Comparison of ENCODE assay signal across 8 mouse cellular contexts in genomic region chr13:75227616-75228277, GRCm38 (mm10).
A peak's percentile ranks its signal among the peaks of the same experiment; 100 is the strongest.
DNase-seq lines count a peak whose midpoint lies in the region; ATAC-seq lines count a peak whose summit lies in the region.

No protein-coding gene starts in this region.

- intact Hi-C loops in left cerebral cortex, postnatal 10 days (cut with DNase I), result loop anchor here (2.0 to 5.0 kb wide), 3 partner anchors 571 to 795 kb away; no protein-coding TSS in a partner anchor

- 14% methylated on average over 5 of the region's 5 CpGs for WGBS in liver, embryonic 12.5 days (ENCODE audit: insufficient replicate concordance)
- 31% methylated on average over 5 of the region's 5 CpGs for WGBS in forebrain, embryonic 15.5 days
- 32% methylated on average over 5 of the region's 5 CpGs for WGBS in midbrain, embryonic 13.5 days

- no peak overlapping the region for H3K4me3 ChIP-seq in liver, embryonic 12.5 days
- H3K4me3 ChIP-seq in forebrain, embryonic 15.5 days, result no peak overlapping the region
- no peak overlapping the region for H3K4me3 ChIP-seq in midbrain, embryonic 13.5 days (replicated peaks)

- H3K9ac ChIP-seq in liver, embryonic 12.5 days, result no peak overlapping the region
- no peak overlapping the region for H3K9ac ChIP-seq in forebrain, embryonic 15.5 days (replicated peaks)
- no peak overlapping the region for H3K9ac ChIP-seq in midbrain, embryonic 13.5 days (replicated peaks)

- H3K9me3 ChIP-seq in liver, embryonic 12.5 days (replicated peaks), result no peaks in the 10 kb centered on the region
- no peaks in the 10 kb centered on the region for H3K9me3 ChIP-seq in forebrain, embryonic 15.5 days
- no peaks in the 10 kb centered on the region for H3K9me3 ChIP-seq in midbrain, embryonic 13.5 days

- no peaks in the 10 kb centered on the region for H3K36me3 ChIP-seq in liver, embryonic 12.5 days
- H3K36me3 ChIP-seq in forebrain, embryonic 15.5 days, result no peaks in the 10 kb centered on the region
- H3K36me3 ChIP-seq in midbrain, embryonic 13.5 days, result no peaks in the 10 kb centered on the region

- H3K4me1 ChIP-seq in liver, embryonic 12.5 days, result no peaks in the 10 kb centered on the region
- H3K4me1 ChIP-seq in forebrain, embryonic 15.5 days, result no peaks in the 10 kb centered on the region
- H3K4me1 ChIP-seq in midbrain, embryonic 13.5 days (replicated peaks), result no peaks in the 10 kb centered on the region

- peak; percentile 44 for DNase-seq in liver
- DNase-seq in induced T-regulatory cell, adult 2 months (ENCODE audit: low read depth), result peak; percentile 63
- DNase-seq in left cerebral cortex, postnatal 10 days (ENCODE audit: extremely low spot score in 1 of 2, low spot score in 2 of 2), result peak; percentile 50 to 58
- DNase-seq in spleen, adult 18-20 months, result peak; percentile 8 to 53

- no peak for ATAC-seq in liver, embryonic 12.5 days
- peak; percentile 61 for ATAC-seq in cerebellum, adult (ENCODE audit: insufficient number of reproducible peaks, low FRiP score, low TSS enrichment)
- ATAC-seq in forebrain, embryonic 15.5 days (replicated peaks), result peak; percentile 61; the same call in 1 of the 2 replicates
- ATAC-seq in midbrain, embryonic 13.5 days, result peak; percentile 50

- no peak overlapping the region for H3K27ac ChIP-seq in liver, embryonic 12.5 days
- H3K27ac ChIP-seq in forebrain, embryonic 15.5 days (replicated peaks), result no peak overlapping the region
- no peak overlapping the region for H3K27ac ChIP-seq in midbrain, embryonic 13.5 days

- H3K27me3 ChIP-seq in liver, embryonic 12.5 days (replicated peaks), result no peaks in the 10 kb centered on the region
- no peaks in the 10 kb centered on the region for H3K27me3 ChIP-seq in forebrain, embryonic 15.5 days
- H3K27me3 ChIP-seq in midbrain, embryonic 13.5 days, result no peaks in the 10 kb centered on the region

- no peak overlapping the region for H3K4me2 ChIP-seq in liver, embryonic 12.5 days
- no peak overlapping the region for H3K4me2 ChIP-seq in forebrain, embryonic 15.5 days (replicated peaks)
- H3K4me2 ChIP-seq in midbrain, embryonic 13.5 days (replicated peaks), result no peak overlapping the region
